Mouse (Mus musculus): ENCODE measurements at regions not wholly inside any gene's neighbourhood (a gene's known extent, or its start where the extent isn't known, plus 50 kb on each side); places are given as distances from the start of the nearest gene placed in this dataset.

DNA sequence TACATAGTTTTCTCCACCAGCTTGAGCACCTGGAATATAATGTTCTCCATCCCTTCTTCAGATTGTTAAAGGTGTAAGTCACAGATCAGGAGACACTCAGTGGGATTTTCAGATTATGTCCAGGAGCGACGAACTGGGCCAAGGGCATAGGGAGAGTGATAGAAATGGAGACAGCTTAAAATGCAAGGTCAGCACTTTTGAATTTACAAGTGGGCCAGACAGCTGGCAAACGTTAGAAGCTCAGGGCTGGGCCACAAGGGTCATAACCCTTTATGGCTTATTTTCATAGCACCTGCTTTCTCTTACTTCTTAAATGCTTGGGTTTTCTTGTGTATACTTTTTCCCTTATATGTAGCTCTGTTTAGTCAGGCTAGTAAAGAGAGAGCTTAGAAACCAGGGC is 488.8 kb upstream of the Hs6st1 start:
- TF ChIP-seq TCF3 (IDR thresholded peaks at IDR 0.05; ENCODE audit: insufficient read length, low read depth) (no peak), MYOD1 (IDR thresholded peaks at IDR 0.05; ENCODE audit: control insufficient read depth in 1 of 3, insufficient read length in 2 of 3, low read depth in 2 of 3) (no peak), POLR2A (IDR thresholded peaks at IDR 0.05; ENCODE audit: insufficient read length, low read depth) (no peak), USF1 (IDR thresholded peaks at IDR 0.05; ENCODE audit: low read depth) (no peak), MAX (IDR thresholded peaks at IDR 0.05; ENCODE audit: low read depth) (no peak), SRF (IDR thresholded peaks at IDR 0.05; ENCODE audit: control insufficient read depth, insufficient read length, low read depth) (no peak), E2F4 (IDR thresholded peaks at IDR 0.05; ENCODE audit: insufficient read depth) (no peak), CEBPB (IDR thresholded peaks at IDR 0.05; ENCODE audit: insufficient read depth, poor library complexity, severe bottlenecking) (no peak)
